ENCODE assay signal across 8 mouse cellular contexts in genomic region chr9:90125416-90126099, GRCm38 (mm10). TPM values are rescaled to one million over a fixed set of nuclear protein-coding genes. Genes with fewer than 3 reads are reported as not detected.
DNase-seq lines count a peak whose midpoint lies in the region; ATAC-seq and TF ChIP-seq lines count a peak whose summit lies in the region.

No protein-coding gene starts in this region.

- peaks cover 20% of the 10 kb centered on the region for H3K4me1 ChIP-seq in erythroblast, embryonic 14.5 days (ENCODE audit: control insufficient read depth)
- peaks cover 2% of the 10 kb centered on the region; the same call in 1 of the 2 replicates for H3K4me1 ChIP-seq in thymus, adult 2 months (replicated peaks; ENCODE audit: control insufficient read depth, insufficient read depth, low read length)
- 0 out of 2 replicates have a peak, but pooled peaks cover 5% of the 10 kb centered on the region for H3K4me1 ChIP-seq in limb, embryonic 15.5 days

- H3K27me3 ChIP-seq in erythroblast, embryonic 14.5 days (ENCODE audit: control insufficient read depth), result no peaks in the 10 kb centered on the region
- no peaks in the 10 kb centered on the region for H3K27me3 ChIP-seq in thymus, adult 2 months (ENCODE audit: control insufficient read depth, insufficient read depth, low read length)
- H3K27me3 ChIP-seq in limb, embryonic 15.5 days, result no peaks in the 10 kb centered on the region

- TF ChIP-seq CTCF in thymus, adult 2 months (IDR thresholded peaks at IDR 0.05; ENCODE audit: borderline replicate concordance, control insufficient read depth, extremely low read depth, insufficient read depth, low read length, poor library complexity), result no peak

- H3K4me3 ChIP-seq in erythroblast, embryonic 14.5 days (replicated peaks), result peak overlapping the region; percentile 68
- no peak overlapping the region for H3K4me3 ChIP-seq in thymus, adult 2 months (ENCODE audit: control insufficient read depth, insufficient read depth, low read length)
- H3K4me3 ChIP-seq in limb, embryonic 15.5 days, result peak overlapping the region; percentile 20

- H3K9ac ChIP-seq in limb, embryonic 15.5 days, result no peak overlapping the region

- H3K27ac ChIP-seq in thymus, adult 2 months (ENCODE audit: control insufficient read depth, insufficient read depth, low read length), result no peak overlapping the region
- H3K27ac ChIP-seq in limb, embryonic 15.5 days, result no peak overlapping the region

- peak; percentile 15 for DNase-seq in thymus, postnatal 4 days
- no peak for DNase-seq in thymus, adult 2 months
- DNase-seq in frontal cortex, adult 2 months (ENCODE audit: extremely low spot score in 1 of 2, low spot score in 1 of 2), result no peak
- DNase-seq in cerebellum, postnatal 25 days, result no peak
- no peak for DNase-seq in frontal cortex, postnatal 10 days (ENCODE audit: low spot score in 2 of 2)

- 55% methylated on average over 7 of the region's 7 CpGs for WGBS in thymus, adult 2 months
- WGBS in limb, embryonic 15.5 days, result 19% methylated on average over 7 of the region's 7 CpGs

- no peak for TF ChIP-seq POLR2A in thymus, adult 2 months (IDR thresholded peaks at IDR 0.05; ENCODE audit: control insufficient read depth, extremely low read depth, insufficient read depth, low read length, poor library complexity)

- no peaks in the 10 kb centered on the region for H3K36me3 ChIP-seq in erythroblast, embryonic 14.5 days (ENCODE audit: control insufficient read depth)
- H3K36me3 ChIP-seq in thymus, adult 2 months (ENCODE audit: control insufficient read depth, insufficient read depth, low read length), result no peaks in the 10 kb centered on the region
- H3K36me3 ChIP-seq in limb, embryonic 15.5 days, result no peaks in the 10 kb centered on the region

- ATAC-seq in erythroblast, adult 5-6 weeks (replicated peaks; ENCODE audit: low FRiP score, poor library complexity, severe bottlenecking), result no peak
- ATAC-seq in limb, embryonic 15.5 days (ENCODE audit: insufficient number of reproducible peaks, low FRiP score, low TSS enrichment, low read depth), result no peak

- peak overlapping the region; percentile 34 for H3K4me2 ChIP-seq in limb, embryonic 15.5 days

- H3K9me3 ChIP-seq in erythroblast, embryonic 14.5 days (ENCODE audit: control insufficient read depth, low read length), result no peaks in the 10 kb centered on the region
- H3K9me3 ChIP-seq in limb, embryonic 15.5 days, result no peaks in the 10 kb centered on the region

RNA-seq across cellular contexts. Expression of gene Morf4l1, which starts 11.0 kb away (rescaled TPM):
- 7.1 and 8.2 TPM in 2 replicates for polyA plus RNA-seq in erythroblast, embryonic 14.5 days (2012)
- total RNA-seq in erythroblast, adult 5-6 weeks (2015; ENCODE audit: low replicate concordance), result 117 and 134 TPM in 2 replicates
- 130 and 153 TPM in 2 replicates for total RNA-seq in erythroblast, adult 5-6 weeks (2017; ENCODE audit: low replicate concordance)
- polyA plus RNA-seq in thymus, adult 2 months (2012; rRNA removed), result 93.0 and 104 TPM in 2 replicates
- polyA plus RNA-seq in limb, embryonic 15.5 days (2015; fragmentation: Nextera tagmentation; extraction: Ambion mirVana), result 440 and 463 TPM in 2 replicates
- polyA plus RNA-seq in frontal cortex, adult 2 months (2012; rRNA removed), result 448 and 461 TPM in 2 replicates

RNA-seq across cellular contexts. Expression of gene Adamts7, which starts 37.3 kb away (rescaled TPM):
- polyA plus RNA-seq in erythroblast, embryonic 14.5 days (2012), result 0.01 TPM in 1 of 2 replicates, not detected in the other
- not detected in 2 replicates for total RNA-seq in erythroblast, adult 5-6 weeks (2015; ENCODE audit: low replicate concordance)
- total RNA-seq in erythroblast, adult 5-6 weeks (2017; ENCODE audit: low replicate concordance), result 0.14 TPM in 1 of 2 replicates, not detected in the other
- 3.5 and 5.0 TPM in 2 replicates for polyA plus RNA-seq in thymus, adult 2 months (2012; rRNA removed)
- polyA plus RNA-seq in limb, embryonic 15.5 days (2015; fragmentation: Nextera tagmentation; extraction: Ambion mirVana), result 13.7 and 14.2 TPM in 2 replicates
- polyA plus RNA-seq in frontal cortex, adult 2 months (2012; rRNA removed), result 1.6 and 2.0 TPM in 2 replicates

Comparison
In these comparisons a context has a peak if more than half of its experiments do, and no peak if none do; other contexts are left out.
1. RNA of gene Morf4l1, which starts 11.0 kb away (polyA plus RNA-seq): 448 to 461 TPM in frontal cortex, adult 2 months, 440 to 463 TPM in limb, embryonic 15.5 days and 93.0 to 104 TPM in thymus, adult 2 months; 7.1 to 8.2 TPM in erythroblast, embryonic 14.5 days; every median in the first group is over 10 times any median in the second.